Mouse (Mus musculus): ENCODE data around the gene Krt12. TPM values are rescaled to one million over a fixed set of nuclear protein-coding genes. Genes with fewer than 3 reads are reported as not detected.

Gene Krt12
- polyA plus RNA-seq, 1 experiment from 2014 or later: 0.07 TPM

DNA sequence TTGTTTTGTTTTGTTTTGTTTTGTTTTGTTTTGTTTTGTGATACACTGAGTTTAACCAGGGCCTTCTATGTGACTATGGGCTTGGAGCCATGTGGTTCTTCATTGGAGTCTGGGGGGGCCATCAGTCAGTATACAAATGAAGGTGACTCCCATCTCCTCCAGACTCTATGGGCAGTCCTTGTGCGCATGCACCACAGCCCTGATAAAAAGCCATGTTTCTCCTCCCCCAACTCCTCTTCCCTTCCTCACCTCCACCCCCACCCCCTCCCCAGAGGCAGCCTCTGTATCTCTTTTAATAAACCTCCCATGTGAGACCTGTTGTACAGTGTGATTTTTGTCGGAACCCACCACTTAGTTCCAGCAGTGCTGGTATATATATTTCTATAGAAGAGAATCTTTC, 25.4 kb downstream of the Krt12 start:
- no peak overlapping the region for H3K4me3 ChIP-seq (ENCODE audit: low read depth, low read length)
- no peak overlapping the region for H3K27ac ChIP-seq (ENCODE audit: low read depth, low read length)
- no peaks in the 10 kb centered on the region for H3K27me3 ChIP-seq (replicated peaks; ENCODE audit: control insufficient read depth, insufficient read depth, low read length)
- H3K9me3 ChIP-seq (ENCODE audit: control insufficient read depth): no peaks in the 10 kb centered on the region
- H3K9ac ChIP-seq (ENCODE audit: low read depth, low read length): no peak overlapping the region
- ATAC-seq: no peak
- no peak overlapping the region for H3K4me2 ChIP-seq (replicated peaks; ENCODE audit: low read depth)
- WGBS: 86% methylated on average over 2 of the region's 2 CpGs
- H3K36me3 ChIP-seq (ENCODE audit: control insufficient read depth, insufficient read depth): no peaks in the 10 kb centered on the region
- no peak for TF ChIP-seq CTCF (IDR thresholded peaks at IDR 0.05; ENCODE audit: low read depth)
- no peaks in the 10 kb centered on the region for H3K4me1 ChIP-seq (replicated peaks; ENCODE audit: control insufficient read depth, insufficient read depth, low read length)

DNA sequence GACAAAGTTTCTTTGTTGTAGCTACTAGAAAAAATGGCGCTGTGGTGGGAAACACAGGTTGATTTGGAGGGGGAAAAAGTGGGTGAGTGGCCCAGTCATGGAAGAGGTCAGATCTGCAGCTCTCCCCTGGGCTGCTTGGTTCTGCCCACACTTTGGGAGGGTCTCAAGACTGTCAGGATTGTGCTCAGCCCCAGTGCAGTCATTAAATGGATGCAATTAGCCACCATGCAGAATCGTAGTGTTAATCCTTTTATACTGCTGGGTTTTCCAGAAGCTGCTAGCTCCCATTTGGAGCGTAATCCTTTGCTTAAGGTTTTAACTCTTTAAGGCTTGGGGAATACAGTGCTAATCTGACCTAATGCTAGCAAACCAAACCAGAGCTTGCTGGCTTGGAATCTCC, 26.0 kb downstream of the Krt12 start:
- H3K27me3 ChIP-seq (replicated peaks; ENCODE audit: control insufficient read depth, insufficient read depth, low read length): no peaks in the 10 kb centered on the region
- no peak for TF ChIP-seq CTCF (IDR thresholded peaks at IDR 0.05; ENCODE audit: low read depth)
- H3K4me1 ChIP-seq (replicated peaks; ENCODE audit: control insufficient read depth, insufficient read depth, low read length): no peaks in the 10 kb centered on the region
- ATAC-seq: no peak
- no peak overlapping the region for H3K4me2 ChIP-seq (replicated peaks; ENCODE audit: low read depth)
- no peaks in the 10 kb centered on the region for H3K9me3 ChIP-seq (ENCODE audit: control insufficient read depth)
- WGBS: 48% methylated on average over 3 of the region's 3 CpGs
- H3K36me3 ChIP-seq (ENCODE audit: control insufficient read depth, insufficient read depth): no peaks in the 10 kb centered on the region
- H3K27ac ChIP-seq (ENCODE audit: low read depth, low read length): no peak overlapping the region
- no peak overlapping the region for H3K9ac ChIP-seq (ENCODE audit: low read depth, low read length)
- H3K4me3 ChIP-seq (ENCODE audit: low read depth, low read length): no peak overlapping the region

GRCm38 (mm10) chr11:99392492-99392891, 29.6 kb downstream of the Krt12 start:
- Histone ChIP-seq H3K36me3 (ENCODE audit: control insufficient read depth, insufficient read depth) (no peaks in the 10 kb centered on the region), H3K27me3 (replicated peaks; ENCODE audit: control insufficient read depth, insufficient read depth, low read length) (no peaks in the 10 kb centered on the region), H3K9me3 (ENCODE audit: control insufficient read depth) (no peaks in the 10 kb centered on the region), H3K27ac (ENCODE audit: low read depth, low read length) (no peak overlapping the region), H3K4me3 (ENCODE audit: low read depth, low read length) (no peak overlapping the region), H3K4me2 (replicated peaks; ENCODE audit: low read depth) (no peak overlapping the region), H3K9ac (ENCODE audit: low read depth, low read length) (peak overlapping the region; percentile 31; the same call in 1 of the 2 replicates), H3K4me1 (replicated peaks; ENCODE audit: control insufficient read depth, insufficient read depth, low read length) (no peaks in the 10 kb centered on the region)
- no peak for ATAC-seq
- TF ChIP-seq CTCF (IDR thresholded peaks at IDR 0.05; ENCODE audit: low read depth): no peak
- WGBS: 64% methylated on average over 10 of the region's 10 CpGs

DNA sequence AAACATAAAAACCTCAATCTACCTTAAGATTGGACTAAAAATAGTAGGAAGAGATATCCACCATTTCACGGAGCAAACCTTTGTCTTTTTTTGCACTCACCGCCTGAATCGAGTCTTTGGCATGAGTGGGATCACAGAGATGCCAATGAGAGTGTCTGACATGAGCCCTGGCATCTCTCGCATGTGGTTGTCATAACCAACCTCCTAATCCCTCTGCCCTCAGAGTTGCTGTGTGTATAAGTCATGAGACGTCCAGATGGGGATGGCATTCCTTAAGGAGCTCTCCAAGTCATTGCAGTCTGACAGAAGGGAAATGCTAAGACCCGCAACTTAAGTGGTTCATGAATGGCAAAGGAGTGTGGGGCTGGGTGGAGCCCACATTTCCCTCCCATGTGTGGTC, 30.7 kb downstream of the Krt12 start:
- TF ChIP-seq CTCF (IDR thresholded peaks at IDR 0.05; ENCODE audit: low read depth): no peak
- Histone ChIP-seq H3K36me3 (ENCODE audit: control insufficient read depth, insufficient read depth) (no peaks in the 10 kb centered on the region), H3K4me1 (replicated peaks; ENCODE audit: control insufficient read depth, insufficient read depth, low read length) (no peaks in the 10 kb centered on the region), H3K27me3 (replicated peaks; ENCODE audit: control insufficient read depth, insufficient read depth, low read length) (no peaks in the 10 kb centered on the region), H3K4me3 (ENCODE audit: low read depth, low read length) (no peak overlapping the region), H3K27ac (ENCODE audit: low read depth, low read length) (no peak overlapping the region), H3K9me3 (ENCODE audit: control insufficient read depth) (no peaks in the 10 kb centered on the region), H3K9ac (ENCODE audit: low read depth, low read length) (no peak overlapping the region), H3K4me2 (replicated peaks; ENCODE audit: low read depth) (no peak overlapping the region)
- ATAC-seq: no peak
- 82% methylated on average over 6 of the region's 6 CpGs for WGBS

DNA sequence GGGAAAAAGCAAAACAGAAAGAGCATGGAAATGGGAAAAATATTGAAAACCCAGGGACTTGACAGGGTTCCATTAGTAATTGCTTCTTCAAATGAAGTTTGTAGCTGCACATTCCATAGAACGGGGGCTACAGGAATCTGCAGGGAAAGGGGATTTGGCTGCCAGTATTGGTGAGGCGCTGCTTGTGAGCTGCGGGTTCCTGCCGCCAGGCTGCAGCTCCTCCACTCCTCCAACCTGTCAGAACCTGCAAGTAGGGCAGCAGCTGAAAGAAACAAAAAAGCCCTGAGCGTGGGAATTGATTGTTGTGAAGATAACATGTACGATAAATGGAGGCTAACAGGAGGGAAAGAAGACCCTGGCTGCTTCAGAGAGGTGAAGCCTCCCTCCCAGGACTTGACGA, 31.2 kb downstream of the Krt12 start:
- no peak for TF ChIP-seq CTCF (IDR thresholded peaks at IDR 0.05; ENCODE audit: low read depth)

GRCm38 (mm10) chr11:99389264-99389663, 32.8 kb downstream of the Krt12 start, which contains the start of gene Krt10:
Krt10 (minus strand) TSS chr11:99389364.
- Histone ChIP-seq H3K9ac (ENCODE audit: low read depth, low read length) (no peak within 1 kb of the TSS), H3K36me3 (ENCODE audit: control insufficient read depth, insufficient read depth) (no peaks in the 10 kb centered on the region), H3K4me3 (ENCODE audit: low read depth, low read length) (no peak within 1 kb of the TSS), H3K4me1 (replicated peaks; ENCODE audit: control insufficient read depth, insufficient read depth, low read length) (no peaks in the 10 kb centered on the region), H3K4me2 (replicated peaks; ENCODE audit: low read depth) (no peak within 1 kb of the TSS), H3K27ac (ENCODE audit: low read depth, low read length) (no peak within 1 kb of the TSS), H3K9me3 (ENCODE audit: control insufficient read depth) (no peaks in the 10 kb centered on the region), H3K27me3 (replicated peaks; ENCODE audit: control insufficient read depth, insufficient read depth, low read length) (no peaks in the 10 kb centered on the region)
- no peak for ATAC-seq
- 75% methylated on average over 4 of the region's 4 CpGs for WGBS
- TF ChIP-seq CTCF (IDR thresholded peaks at IDR 0.05; ENCODE audit: low read depth): no peak

More for the DNA sequence above, 31.2 kb downstream of the Krt12 start:
- WGBS: 68% methylated on average over 7 of the region's 7 CpGs
- Histone ChIP-seq H3K27me3 (replicated peaks; ENCODE audit: control insufficient read depth, insufficient read depth, low read length) (no peaks in the 10 kb centered on the region), H3K4me2 (replicated peaks; ENCODE audit: low read depth) (no peak overlapping the region), H3K36me3 (ENCODE audit: control insufficient read depth, insufficient read depth) (no peaks in the 10 kb centered on the region), H3K9ac (ENCODE audit: low read depth, low read length) (no peak overlapping the region), H3K4me1 (replicated peaks; ENCODE audit: control insufficient read depth, insufficient read depth, low read length) (no peaks in the 10 kb centered on the region), H3K27ac (ENCODE audit: low read depth, low read length) (no peak overlapping the region), H3K4me3 (ENCODE audit: low read depth, low read length) (no peak overlapping the region), H3K9me3 (ENCODE audit: control insufficient read depth) (no peaks in the 10 kb centered on the region)
- no peak for ATAC-seq

- 84% methylated on average over 18 of the region's 18 CpGs for WGBS
- TF ChIP-seq CTCF (IDR thresholded peaks at IDR 0.05; ENCODE audit: low read depth): no peak
- H3K27me3 ChIP-seq (replicated peaks; ENCODE audit: control insufficient read depth, insufficient read depth, low read length): no peaks in the 10 kb centered on the region
- H3K9ac ChIP-seq (ENCODE audit: low read depth, low read length): no peak overlapping the region
- H3K4me3 ChIP-seq (ENCODE audit: low read depth, low read length): no peak overlapping the region
- H3K27ac ChIP-seq (ENCODE audit: low read depth, low read length): no peak overlapping the region
- no peaks in the 10 kb centered on the region for H3K36me3 ChIP-seq (ENCODE audit: control insufficient read depth, insufficient read depth)
- no peaks in the 10 kb centered on the region for H3K4me1 ChIP-seq (replicated peaks; ENCODE audit: control insufficient read depth, insufficient read depth, low read length)
- H3K4me2 ChIP-seq (replicated peaks; ENCODE audit: low read depth): no peak overlapping the region
- no peaks in the 10 kb centered on the region for H3K9me3 ChIP-seq (ENCODE audit: control insufficient read depth)
- ATAC-seq: no peak
These were observed 33.4 kb downstream of the Krt12 start for GRCm38 (mm10) chr11:99388661-99389060.

Measured in intestine, postnatal 0 days (tissue).